Mouse (Mus musculus) kidney, adult 2 months (tissue): ENCODE measurements around the gene Cblc. TPM values are rescaled to one million over a fixed set of nuclear protein-coding genes. Genes with fewer than 3 reads are reported as not detected.

Experiments
- DNase-seq: peaks from one replicate; pipeline ENCODE4 v3.0.0; 2021
- H3K27ac ChIP-seq: fragments of 200-500 bp; 2 replicates; pipeline ENCODE4 v1.5.1; 2012; ENCODE audit warnings: low read depth, low read length, control low read depth, inconsistent platforms; ENCODE audit not compliant: insufficient read depth
- H3K27me3 ChIP-seq: fragments of 200-500 bp; replicated peaks from 2 replicates; pipeline ENCODE4 v1.6.1; 2012; ENCODE audit warnings: mild to moderate bottlenecking, moderate library complexity, low read length, inconsistent platforms; ENCODE audit not compliant: control insufficient read depth, insufficient read depth
- H3K36me3 ChIP-seq: fragments of 200-500 bp; 2 replicates; pipeline ENCODE4 v1.6.1; 2012; ENCODE audit warnings: mild to moderate bottlenecking, moderate library complexity, low read length, inconsistent platforms; ENCODE audit not compliant: control insufficient read depth, insufficient read depth
- H3K4me1 ChIP-seq: fragments of 200-500 bp; 2 replicates; pipeline ENCODE4 v1.6.1; 2011; ENCODE audit warnings: low read length; ENCODE audit not compliant: control insufficient read depth, insufficient read depth
- H3K4me3 ChIP-seq: fragments of 200-500 bp; 2 replicates; pipeline ENCODE4 v1.5.1; 2011; ENCODE audit warnings: mild to moderate bottlenecking, low read depth, low read length, control low read depth; ENCODE audit not compliant: insufficient read depth
- CTCF ChIP-seq: fragments of 200-500 bp; conservative IDR thresholded peaks from 2 replicates; pipeline ENCODE4 v1.5.1; 2011; ENCODE audit warnings: low read depth, mild to moderate bottlenecking, control low read depth, low read length, moderate library complexity, mixed read lengths; ENCODE audit not compliant: insufficient read depth, insufficient read length
- POLR2A ChIP-seq: fragments of 200-500 bp; IDR thresholded peaks from one replicate; pipeline ENCODE4 v1.6.1; 2011; ENCODE audit warnings: low read depth, low read length, control low read depth
- WGBS: fragments of 180-500 bp; shearing (Covaris S2); methylation state at CpG from one replicate; pipeline ENCODE4 v1.1.7; 2018; 5-methylcytosine and 5-hydroxymethylcytosine counted together
- polyA plus RNA-seq: library from polyadenylated mRNA; depleted of rRNA; stranded (reverse); fragments of >200 nt; gene quantifications from 2 replicates; pipeline ENCODE4 v1.2.3, GENCODE M21; 2012

The Cblc gene
- polyA plus RNA-seq, 1 experiment: 24.4 TPM

DNA sequence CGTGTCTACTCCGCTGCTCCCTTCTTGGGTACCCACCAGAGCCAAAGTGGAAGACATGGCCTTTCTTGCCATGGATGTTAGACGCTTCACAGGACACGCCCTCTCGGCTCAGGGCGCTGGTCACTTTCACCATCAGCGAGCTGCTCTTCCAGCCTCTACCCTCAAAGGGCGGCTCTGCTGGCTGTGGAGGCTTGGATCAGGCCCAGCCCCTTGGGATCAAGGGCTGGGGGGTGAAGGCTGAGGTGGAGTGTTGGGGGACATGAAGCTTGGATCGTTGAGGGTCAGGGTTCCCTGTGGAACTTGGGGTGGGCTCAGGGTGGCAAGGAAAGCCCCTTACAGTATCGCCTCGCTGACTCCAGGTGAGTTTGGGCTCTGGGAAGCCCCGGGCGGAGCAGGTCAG is 38.0 kb downstream of the Cblc start:
- TF ChIP-seq CTCF: no peak
- no peak for TF ChIP-seq POLR2A
- WGBS: 92% methylated on average over 13 of the region's 13 CpGs
- H3K36me3 ChIP-seq: no peaks in the 10 kb centered on the region; the same call in 1 of the 2 replicates

GRCm38 (mm10) chr7:19755851-19756786 is 40.5 kb downstream of the Cblc start:
- no peaks in the 10 kb centered on the region for H3K27me3 ChIP-seq
- peak; percentile 84 for DNase-seq
- no peaks in the 10 kb centered on the region for H3K36me3 ChIP-seq
- peak overlapping the region; percentile 20; the same call in 1 of the 2 replicates for H3K4me3 ChIP-seq
- H3K27ac ChIP-seq: peak overlapping the region; percentile 88
- no peak for TF ChIP-seq POLR2A
- no peak for TF ChIP-seq CTCF
- H3K4me1 ChIP-seq: 0 out of 2 replicates have a peak, but pooled peaks cover 3% of the 10 kb centered on the region
- 39% methylated on average over 24 of the region's 24 CpGs for WGBS

More for the DNA sequence above, 38.0 kb downstream of the Cblc start:
- no peaks in the 10 kb centered on the region for H3K27me3 ChIP-seq
- DNase-seq: no peak
- no peak overlapping the region for H3K27ac ChIP-seq
- H3K4me3 ChIP-seq: no peak overlapping the region
- H3K4me1 ChIP-seq: 0 out of 2 replicates have a peak, but pooled peaks cover 3% of the 10 kb centered on the region

DNA sequence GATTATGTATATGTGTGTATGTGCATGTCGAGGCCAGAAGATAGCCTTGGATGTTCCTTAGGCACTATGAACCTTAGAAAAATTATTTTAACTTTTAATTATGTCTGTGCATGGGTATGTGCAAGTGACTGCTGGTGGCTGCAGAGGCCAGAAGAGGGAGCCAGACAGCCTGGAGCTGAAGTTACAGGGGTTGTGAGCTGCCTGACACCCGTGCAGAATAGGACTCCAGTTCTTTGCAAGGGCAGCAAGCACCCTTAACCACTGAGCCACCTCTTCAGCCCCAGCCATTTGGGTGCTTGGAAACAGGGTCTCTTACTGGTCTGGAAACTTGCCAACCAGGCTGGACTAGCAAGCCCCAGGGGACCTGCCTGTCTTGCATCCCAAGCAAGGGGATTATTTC is 41.6 kb downstream of the Cblc start:
- TF ChIP-seq CTCF (0 out of 2 replicates have a peak, but pooled peaks have one; percentile 13), POLR2A (no peak)
- Histone ChIP-seq H3K27ac (peak overlapping the region; percentile 88), H3K4me1 (peaks cover 6% of the 10 kb centered on the region; the same call in 1 of the 2 replicates), H3K4me3 (no peak overlapping the region), H3K27me3 (no peaks in the 10 kb centered on the region), H3K36me3 (no peaks in the 10 kb centered on the region)
- no peak for DNase-seq
- 80% methylated on average over 2 of the region's 2 CpGs for WGBS

DNA sequence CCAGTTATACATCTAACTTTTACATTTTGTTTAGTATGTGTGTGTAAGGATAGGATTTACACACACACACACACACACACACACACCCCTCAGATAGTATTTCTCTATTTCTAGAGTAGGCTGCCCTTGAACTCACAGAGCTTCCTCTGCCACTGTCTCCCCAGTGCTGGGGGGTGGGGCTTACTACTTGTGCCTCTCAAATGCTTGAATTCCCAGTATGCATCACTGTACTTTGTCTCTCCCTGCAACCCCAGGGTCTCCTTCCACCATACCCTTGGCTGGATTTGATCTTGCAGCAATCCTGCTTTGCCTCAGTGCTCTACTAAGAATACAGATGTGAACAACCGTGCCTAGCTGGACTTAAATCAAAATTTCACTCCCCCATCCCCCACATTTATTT is 42.5 kb downstream of the Cblc start:
- no peak for TF ChIP-seq POLR2A
- no peak for TF ChIP-seq CTCF
- DNase-seq: no peak
- 53% methylated on average over 1 of the region's 1 CpGs for WGBS
- H3K4me1 ChIP-seq: peaks cover 6% of the 10 kb centered on the region; the same call in 1 of the 2 replicates
- no peaks in the 10 kb centered on the region for H3K36me3 ChIP-seq
- H3K27ac ChIP-seq: peak overlapping the region; percentile 46
- no peak overlapping the region for H3K4me3 ChIP-seq
- H3K27me3 ChIP-seq: no peaks in the 10 kb centered on the region

DNA sequence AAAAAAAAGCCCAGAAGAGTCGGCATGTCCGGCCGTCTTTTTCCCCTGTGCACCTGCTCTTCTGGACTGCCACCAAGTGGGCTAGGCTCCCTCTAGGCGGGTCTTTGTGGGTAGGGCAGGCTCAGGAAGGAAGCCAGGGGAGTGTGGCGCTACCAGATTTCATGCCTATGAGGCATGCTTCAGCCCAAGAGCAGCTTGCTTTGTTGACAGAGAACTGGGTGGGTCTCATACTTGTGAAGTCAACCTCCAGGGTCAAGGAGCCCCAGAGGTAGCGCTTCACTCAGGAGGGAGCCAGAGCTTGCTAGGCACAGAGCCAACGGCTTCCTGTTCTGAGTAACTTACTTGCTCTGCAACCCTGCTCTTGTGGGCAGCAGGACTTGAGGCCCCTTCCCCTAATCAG is 43.0 kb downstream of the Cblc start:
- Histone ChIP-seq H3K4me3 (no peak overlapping the region), H3K27ac (peak overlapping the region; percentile 46), H3K4me1 (peaks cover 6% of the 10 kb centered on the region; the same call in 1 of the 2 replicates), H3K36me3 (no peaks in the 10 kb centered on the region), H3K27me3 (no peaks in the 10 kb centered on the region)
- 39% methylated on average over 7 of the region's 7 CpGs for WGBS
- peak; percentile 72 for DNase-seq
- TF ChIP-seq CTCF: no peak
- no peak for TF ChIP-seq POLR2A

- TF ChIP-seq POLR2A (no peak), CTCF (peak; percentile 76)
- Histone ChIP-seq H3K4me1 (peaks cover 6% of the 10 kb centered on the region; the same call in 1 of the 2 replicates), H3K36me3 (no peaks in the 10 kb centered on the region), H3K27me3 (no peaks in the 10 kb centered on the region), H3K4me3 (no peak overlapping the region), H3K27ac (no peak overlapping the region)
- DNase-seq: peak; percentile 49
- 84% methylated on average over 8 of the region's 8 CpGs for WGBS
Observed at GRCm38 (mm10) chr7:19752652-19753051, 44.0 kb downstream of the Cblc start.

DNA sequence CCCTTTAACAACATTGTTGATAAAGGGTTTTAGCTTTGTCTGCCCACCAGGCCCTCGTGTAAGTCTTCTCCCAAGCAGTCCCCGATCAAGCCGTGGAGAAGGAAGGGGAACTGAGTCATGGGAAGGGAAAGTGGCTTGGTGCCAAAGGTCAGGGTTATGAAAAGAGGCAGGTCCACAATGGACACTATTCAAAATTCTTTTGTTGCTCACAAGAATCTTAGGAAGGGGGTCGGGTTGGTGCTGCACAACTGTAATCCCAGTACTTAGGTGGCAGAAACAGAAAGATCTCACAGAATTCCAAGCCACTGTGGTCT is 45.6 kb downstream of the Cblc start:
- peaks cover 11% of the 10 kb centered on the region; the same call in 1 of the 2 replicates for H3K4me1 ChIP-seq
- 41% methylated on average over 4 of the region's 4 CpGs for WGBS
- TF ChIP-seq CTCF (no peak), POLR2A (no peak)
- no peak overlapping the region for H3K4me3 ChIP-seq
- no peaks in the 10 kb centered on the region for H3K36me3 ChIP-seq
- no peaks in the 10 kb centered on the region for H3K27me3 ChIP-seq
- DNase-seq: no peak
- H3K27ac ChIP-seq: peak overlapping the region; percentile 74; the same call in 1 of the 2 replicates
